Mouse (Mus musculus) embryonic facial prominence, embryonic 13.5 days (tissue): ENCODE data around the gene Olfr1333. TPM values are rescaled to one million over a fixed set of nuclear protein-coding genes. Genes with fewer than 3 reads are reported as not detected.
"Not testable (repeated sequence)": the region's sequence is repeated elsewhere in the genome, so short reads cannot be mapped to it uniquely, and the experiment has no call there.

Experiments used
- ATAC-seq: fragments of 200-750 bp; cut with Nextera tagmentation; 2 replicates; pipeline ENCODE4 v1.8.0; 2017; ENCODE audit warnings: low read depth; ENCODE audit not compliant: insufficient number of reproducible peaks, insufficient read depth, low FRiP score, low TSS enrichment
- H3K27ac ChIP-seq: fragments of 300-500 bp; sonication (generic); 2 replicates; pipeline ENCODE4 v1.5.1; 2015; ENCODE audit warnings: moderate library complexity, mild to moderate bottlenecking, inconsistent platforms
- H3K27me3 ChIP-seq: fragments of 300-500 bp; sonication (generic); 2 replicates; pipeline ENCODE4 v1.6.1; 2015; ENCODE audit warnings: mild to moderate bottlenecking, inconsistent platforms
- H3K36me3 ChIP-seq: fragments of 300-500 bp; sonication (generic); 2 replicates; pipeline ENCODE4 v1.6.1; 2015; ENCODE audit warnings: mild to moderate bottlenecking, inconsistent platforms
- H3K4me1 ChIP-seq: fragments of 300-500 bp; sonication (generic); 2 replicates; pipeline ENCODE4 v1.6.1; 2015; ENCODE audit warnings: inconsistent platforms
- H3K4me2 ChIP-seq: fragments of 300-500 bp; sonication (generic); 2 replicates; pipeline ENCODE4 v1.6.1; 2015; ENCODE audit warnings: moderate library complexity, mild to moderate bottlenecking, inconsistent platforms
- H3K4me3 ChIP-seq: fragments of 300-500 bp; sonication (generic); 2 replicates; pipeline ENCODE4 v1.5.1; 2015; ENCODE audit warnings: mild to moderate bottlenecking, inconsistent platforms
- H3K9ac ChIP-seq: fragments of 300-500 bp; sonication (generic); 2 replicates; pipeline ENCODE4 v1.6.1; 2015; ENCODE audit warnings: mild to moderate bottlenecking, inconsistent platforms
- H3K9me3 ChIP-seq: fragments of 300-500 bp; sonication (generic); 2 replicates; pipeline ENCODE4 v1.6.1; 2016; ENCODE audit warnings: inconsistent platforms
- WGBS: fragments of 180-500 bp; shearing (Covaris S2); methylation state at CpG from one replicate; pipeline ENCODE4 v1.1.7; 2015; ENCODE audit warnings: mixed read lengths; 5-methylcytosine and 5-hydroxymethylcytosine counted together
- polyA plus RNA-seq: library from polyadenylated mRNA; unstranded; fragments of >200 nt; fragmentation: Nextera tagmentation; extraction: Ambion mirVana; gene quantifications from 2 replicates; pipeline ENCODE4 v1.2.1, GENCODE M21; 2015

The Olfr1333 gene
- not detected in 2 replicates for polyA plus RNA-seq

GRCm38 (mm10) chr4:118836179-118836578 is at the start of gene Olfr1333:
Gene Olfr1333, minus strand, starts transcription at chr4:118836279.
- Histone ChIP-seq H3K4me1 (no peaks in the 10 kb centered on the region), H3K9ac (no peak within 1 kb of the TSS), H3K4me2 (no peak within 1 kb of the TSS), H3K4me3 (no peak within 1 kb of the TSS), H3K27ac (no peak within 1 kb of the TSS), H3K27me3 (no peaks in the 10 kb centered on the region), H3K9me3 (no peaks in the 10 kb centered on the region), H3K36me3 (no peaks in the 10 kb centered on the region)
- 100% methylated on average over 1 of the region's 1 CpGs for WGBS
- no peak for ATAC-seq

DNA sequence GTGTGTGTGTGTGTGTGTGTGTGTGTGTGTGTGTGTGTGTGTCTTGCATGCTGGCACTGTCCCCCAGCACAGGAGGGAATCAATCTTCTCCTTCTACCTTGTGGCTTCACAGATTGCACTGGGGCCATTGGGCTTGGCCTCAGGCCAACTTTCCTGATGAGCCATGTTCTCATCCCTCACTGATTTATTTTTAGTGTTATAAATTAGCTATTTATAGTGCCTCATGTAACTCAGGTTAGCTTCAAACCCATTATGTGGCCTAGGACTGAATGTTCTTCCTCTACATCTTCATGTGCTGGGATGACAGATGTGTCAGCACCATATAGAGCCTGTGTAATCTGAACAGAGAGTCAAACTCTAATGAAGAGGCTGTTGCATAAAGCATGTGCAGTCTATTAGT is 31.5 kb upstream of the Olfr1333 start:
- no peaks in the 10 kb centered on the region for H3K27me3 ChIP-seq

DNA sequence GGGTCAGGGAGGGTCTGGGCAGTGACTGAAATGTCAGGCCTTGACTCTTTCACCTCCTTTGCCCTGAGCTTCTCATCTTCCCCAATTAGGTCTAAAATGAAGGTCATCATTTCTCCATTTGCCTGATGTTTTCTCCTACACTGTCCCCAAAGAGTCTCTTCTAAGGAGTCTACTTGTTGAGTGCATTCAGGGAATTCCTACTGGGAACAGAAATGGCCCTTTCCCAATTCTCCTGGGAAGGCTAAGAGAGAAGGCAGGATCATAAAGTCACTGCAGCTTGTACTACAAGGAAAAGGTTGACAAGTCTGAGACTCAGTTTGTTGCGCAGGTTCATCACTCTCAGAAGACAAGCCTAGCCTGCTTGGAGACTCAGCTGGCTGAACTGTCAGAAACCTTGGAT is 28.3 kb upstream of the Olfr1333 start, which contains the start of gene Olfr1331:
Gene Olfr1331, plus strand, starts transcription at position 301 of the 400 bp plus-strand sequence.
- H3K4me3 ChIP-seq: no peak within 1 kb of the TSS
- no peak within 1 kb of the TSS for H3K4me2 ChIP-seq

More for the DNA sequence above, 31.5 kb upstream of the Olfr1333 start:
- no peak for ATAC-seq
- Histone ChIP-seq H3K9me3 (no peaks in the 10 kb centered on the region), H3K4me2 (no peak overlapping the region), H3K4me3 (no peak overlapping the region), H3K4me1 (no peaks in the 10 kb centered on the region), H3K27ac (no peak overlapping the region), H3K9ac (no peak overlapping the region), H3K36me3 (no peaks in the 10 kb centered on the region)

GRCm38 (mm10) chr4:118862704-118863103 is 26.6 kb upstream of the Olfr1333 start:
- Histone ChIP-seq H3K27ac (no peak overlapping the region), H3K4me2 (no peak overlapping the region), H3K27me3 (no peaks in the 10 kb centered on the region), H3K9ac (no peak overlapping the region), H3K36me3 (no peaks in the 10 kb centered on the region), H3K4me3 (no peak overlapping the region), H3K4me1 (no peaks in the 10 kb centered on the region), H3K9me3 (no peaks in the 10 kb centered on the region)
- no peak for ATAC-seq
- WGBS: 39% methylated on average over 4 of the region's 4 CpGs

More for the DNA sequence above, 28.3 kb upstream of the Olfr1333 start, which contains the start of gene Olfr1331:
- WGBS: 90% methylated on average over 1 of the region's 1 CpGs
- ATAC-seq: no peak
- Histone ChIP-seq H3K27me3 (no peaks in the 10 kb centered on the region), H3K27ac (no peak within 1 kb of the TSS), H3K4me1 (no peaks in the 10 kb centered on the region), H3K9ac (no peak within 1 kb of the TSS), H3K9me3 (no peaks in the 10 kb centered on the region), H3K36me3 (no peaks in the 10 kb centered on the region)

DNA sequence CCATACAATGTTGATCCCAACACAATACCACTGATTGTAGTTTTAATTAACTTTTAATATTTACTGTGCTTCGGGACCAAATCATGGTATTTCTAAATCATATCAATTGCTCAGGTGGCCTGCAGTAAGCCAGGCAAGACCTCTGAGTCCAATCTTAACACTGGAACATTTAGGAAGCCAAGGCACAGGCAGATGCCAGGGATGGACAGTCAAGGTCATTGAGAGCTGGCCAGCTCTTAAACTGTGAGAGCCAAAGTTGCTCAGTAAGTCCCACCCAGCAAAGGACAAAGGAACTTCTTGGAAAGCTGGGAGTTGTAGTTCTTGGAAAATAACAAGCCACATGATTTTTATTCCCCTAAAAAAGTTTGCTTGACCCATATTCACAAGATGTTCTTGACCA is 25.7 kb upstream of the Olfr1333 start:
- H3K36me3 ChIP-seq: no peaks in the 10 kb centered on the region
- no peaks in the 10 kb centered on the region for H3K9me3 ChIP-seq
- 80% methylated on average over 1 of the region's 1 CpGs for WGBS
- no peak overlapping the region for H3K4me2 ChIP-seq
- H3K9ac ChIP-seq: no peak overlapping the region
- H3K27me3 ChIP-seq: no peaks in the 10 kb centered on the region
- no peak overlapping the region for H3K27ac ChIP-seq
- no peak for ATAC-seq
- H3K4me1 ChIP-seq: no peaks in the 10 kb centered on the region
- no peak overlapping the region for H3K4me3 ChIP-seq

DNA sequence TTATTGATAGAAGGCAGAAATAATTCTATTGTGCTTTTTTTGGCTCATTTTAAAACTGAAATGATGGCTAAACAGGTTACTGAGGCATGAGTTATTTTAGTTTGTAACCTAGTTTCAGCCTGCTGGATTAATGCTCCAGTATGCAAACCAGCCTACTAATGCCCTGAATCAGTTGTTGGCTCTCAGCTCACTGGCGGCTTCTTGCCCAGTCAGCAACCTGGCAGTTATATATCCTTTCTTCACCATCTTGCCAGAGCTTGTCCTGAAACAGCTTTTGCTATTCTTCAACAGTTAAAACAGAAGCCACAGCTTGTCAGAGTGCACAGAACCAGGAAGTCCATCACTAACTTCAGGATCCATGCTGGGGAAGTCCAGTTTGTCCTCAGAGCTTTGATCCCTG is 17.2 kb downstream of the Olfr1333 start:
- Histone ChIP-seq H3K4me3 (no peak overlapping the region), H3K9me3 (no peaks in the 10 kb centered on the region), H3K27me3 (no peaks in the 10 kb centered on the region), H3K27ac (no peak overlapping the region), H3K4me1 (no peaks in the 10 kb centered on the region), H3K36me3 (no peaks in the 10 kb centered on the region), H3K9ac (no peak overlapping the region), H3K4me2 (no peak overlapping the region)
- WGBS: 95% methylated on average over 1 of the region's 1 CpGs
- no peak for ATAC-seq

DNA sequence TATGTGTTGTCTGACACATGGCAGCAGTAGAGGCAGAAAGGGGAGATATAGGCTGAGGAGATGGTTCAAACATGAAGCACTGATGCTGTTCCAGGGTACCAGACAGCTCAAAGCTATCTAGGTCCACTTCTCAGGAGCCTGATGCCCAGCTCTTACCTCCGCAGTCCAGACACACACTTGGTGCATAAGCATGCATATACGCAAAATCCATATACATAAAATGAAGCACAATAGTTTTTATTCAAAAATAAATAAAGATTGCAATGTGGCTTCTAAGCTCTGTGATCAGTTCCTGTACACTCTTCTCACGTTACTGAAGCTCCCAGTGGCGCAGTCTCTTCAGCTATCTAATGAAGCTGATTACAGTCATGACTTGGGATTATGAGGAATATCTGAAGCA is 26.2 kb downstream of the Olfr1333 start, which contains the start of gene Olfr1335:
Gene Olfr1335, minus strand, starts transcription at position 101 of the 400 bp plus-strand sequence.
- H3K27me3 ChIP-seq: no peaks in the 10 kb centered on the region
- H3K27ac ChIP-seq: no peak within 1 kb of the TSS
- no peaks in the 10 kb centered on the region for H3K36me3 ChIP-seq
- H3K4me1 ChIP-seq: no peaks in the 10 kb centered on the region
- WGBS: 85% methylated on average over 4 of the region's 4 CpGs
- H3K9me3 ChIP-seq: no peaks in the 10 kb centered on the region
- H3K9ac ChIP-seq: no peak within 1 kb of the TSS
- no peak for ATAC-seq
- H3K4me3 ChIP-seq: no peak within 1 kb of the TSS
- H3K4me2 ChIP-seq: no peak within 1 kb of the TSS

- not testable (repeated sequence) for H3K4me1 ChIP-seq, H3K27me3 ChIP-seq, H3K27ac ChIP-seq, H3K36me3 ChIP-seq, H3K9ac ChIP-seq, H3K9me3 ChIP-seq, H3K4me3 ChIP-seq, H3K4me2 ChIP-seq, ATAC-seq
Observed at GRCm38 (mm10) chr4:118792796-118793195, 43.3 kb downstream of the Olfr1333 start.

DNA sequence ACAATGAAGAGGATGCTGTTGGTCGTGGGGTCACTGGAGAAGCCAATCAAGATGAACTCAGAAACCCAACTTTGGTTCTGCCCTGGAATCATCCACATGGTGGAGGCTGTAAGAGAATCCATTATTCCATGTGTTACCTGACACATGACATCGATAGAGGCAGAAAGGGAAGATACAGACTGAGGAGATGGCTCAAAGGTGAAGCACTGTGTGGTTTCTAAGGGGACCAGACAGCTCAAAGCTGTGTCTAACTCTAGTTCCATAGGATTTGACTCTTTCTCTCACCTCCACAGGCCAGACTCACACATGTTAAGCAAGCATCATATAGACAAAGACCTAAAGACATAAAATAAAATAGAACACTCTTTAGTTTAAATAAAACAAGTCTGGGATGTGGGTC is 53.6 kb downstream of the Olfr1333 start, which contains the start of gene Olfr1337:
Gene Olfr1337, minus strand, starts transcription at position 101 of the 400 bp plus-strand sequence.
- Histone ChIP-seq H3K9ac (no peak within 1 kb of the TSS), H3K4me1 (no peaks in the 10 kb centered on the region), H3K27me3 (no peaks in the 10 kb centered on the region), H3K36me3 (no peaks in the 10 kb centered on the region), H3K4me3 (no peak within 1 kb of the TSS), H3K4me2 (no peak within 1 kb of the TSS), H3K9me3 (no peaks in the 10 kb centered on the region), H3K27ac (no peak within 1 kb of the TSS)
- WGBS: 77% methylated on average over 2 of the region's 2 CpGs
- no peak for ATAC-seq

Other genes with a start within 250 kb of the Olfr1333 start
- gene Cfap57, start 215.5 kb downstream of the Olfr1333 start, polyA plus RNA-seq: 0.17 and 0.22 TPM in 2 replicates
- 141 and 164 TPM in 2 replicates for gene Ebna1bp2, start 215.5 kb downstream of the Olfr1333 start, polyA plus RNA-seq
- gene Olfr62, start 177.3 kb downstream of the Olfr1333 start, polyA plus RNA-seq: not detected in 2 replicates
- 0.19 and 0.20 TPM in 2 replicates for gene Olfr1342, start 143.5 kb downstream of the Olfr1333 start, polyA plus RNA-seq
- gene Olfr1341, start 132.8 kb downstream of the Olfr1333 start, polyA plus RNA-seq: 0.07 TPM in 1 of 2 replicates, not detected in the other
- gene Olfr1340, start 116.1 kb downstream of the Olfr1333 start, polyA plus RNA-seq: not detected in 2 replicates
- gene Olfr1339, start 104.1 kb downstream of the Olfr1333 start, polyA plus RNA-seq: not detected in 2 replicates
- gene Olfr1338, start 77.5 kb downstream of the Olfr1333 start, polyA plus RNA-seq: 0.08 TPM in 1 of 2 replicates, not detected in the other
- not detected in 2 replicates for gene Olfr1337, start 53.7 kb downstream of the Olfr1333 start, polyA plus RNA-seq
- not detected in 2 replicates for gene Olfr1335, start 26.3 kb downstream of the Olfr1333 start, polyA plus RNA-seq
- not detected in 2 replicates for gene Olfr1331, start 28.4 kb upstream of the Olfr1333 start, polyA plus RNA-seq
- 0.07 TPM in 1 of 2 replicates, not detected in the other for gene Olfr1330, start 52.3 kb upstream of the Olfr1333 start, polyA plus RNA-seq
- not detected in 2 replicates for gene Olfr1329, start 81.2 kb upstream of the Olfr1333 start, polyA plus RNA-seq
- gene Olfr1328, start 102.3 kb upstream of the Olfr1333 start, polyA plus RNA-seq: 0.06 TPM in 1 of 2 replicates, not detected in the other
- gene Lao1, start 125.3 kb upstream of the Olfr1333 start, polyA plus RNA-seq: not detected in 2 replicates